Mouse (Mus musculus): Measurements from ENCODE around the gene Entpd1. TPM values are rescaled to one million over a fixed set of nuclear protein-coding genes. Genes with fewer than 3 reads are reported as not detected.

Gene Entpd1
- polyA plus RNA-seq, 1 experiment from 2014 or later, result 3.3 TPM

DNA sequence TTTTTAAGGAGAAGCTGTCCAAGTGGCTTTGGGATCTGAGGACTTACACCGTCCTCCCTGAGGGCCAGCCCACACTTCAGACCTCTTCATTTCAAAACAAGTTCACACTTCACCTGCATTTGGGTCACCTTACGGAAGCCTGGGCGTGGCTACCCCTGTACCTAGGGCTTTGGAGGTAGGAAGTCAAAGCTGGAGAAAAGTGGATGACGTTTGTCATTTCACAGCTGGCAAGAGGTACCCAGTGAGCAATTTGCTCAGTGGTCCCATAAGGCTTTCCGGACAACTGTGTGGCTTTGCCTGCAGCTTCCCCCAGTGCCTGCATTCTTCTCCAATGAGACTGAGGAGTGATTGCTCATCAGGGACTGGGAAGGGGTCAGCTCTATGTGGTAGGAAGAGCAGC, 46.8 kb downstream of the Entpd1 start:
- DNase-seq (ENCODE audit: low spot score), result no peak

DNA sequence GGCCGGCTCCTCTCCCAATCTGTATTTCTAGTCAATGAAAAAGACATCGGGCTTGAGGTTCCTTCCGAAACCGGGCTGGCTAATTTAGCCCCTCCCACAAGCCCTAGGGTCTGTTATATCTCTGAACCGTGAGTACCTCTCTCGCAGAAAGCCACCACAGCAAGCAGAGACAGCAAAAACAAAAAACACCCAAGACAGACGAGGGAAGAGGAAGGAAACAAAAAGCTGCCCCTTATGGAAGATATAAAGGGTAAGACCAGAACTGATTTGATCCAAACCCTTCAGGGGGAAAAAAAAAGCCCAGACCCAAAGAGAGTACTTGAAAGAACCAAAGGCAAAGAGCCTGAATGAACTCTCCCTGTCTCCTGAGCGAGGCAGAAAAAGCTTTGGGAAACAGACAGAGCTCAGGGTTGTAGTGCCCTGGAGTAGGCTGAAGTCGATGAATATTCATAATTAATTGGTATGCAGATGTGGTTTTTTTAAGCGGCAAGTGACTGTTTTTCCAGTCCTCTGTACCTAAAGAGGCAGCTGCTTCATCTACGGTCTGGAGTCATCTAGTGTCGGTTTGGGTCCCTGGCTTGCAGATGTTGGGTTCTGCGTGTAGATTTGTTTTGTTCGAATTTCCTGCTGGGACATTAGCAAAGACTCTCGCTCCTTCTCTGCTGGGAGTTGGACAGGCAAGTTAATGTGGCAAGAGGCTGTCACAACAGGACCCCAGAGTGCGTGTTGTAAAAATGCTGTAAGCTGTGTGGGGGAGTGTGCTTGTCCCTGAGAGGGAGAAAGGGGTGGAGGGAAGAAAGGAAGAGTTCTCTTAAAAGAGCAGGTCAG, 47.7 kb downstream of the Entpd1 start:
- Histone ChIP-seq H3K4me1 (peaks cover 22% of the 10 kb centered on the region), H3K36me3 (replicated peaks) (no peaks in the 10 kb centered on the region), H3K4me3 (peak overlapping the region; percentile 54), H3K27ac (replicated peaks) (peak overlapping the region; percentile 75), H3K27me3 (replicated peaks; ENCODE audit: low read depth, poor library complexity, severe bottlenecking) (peaks cover 19% of the 10 kb centered on the region), H3K9me3 (no peaks in the 10 kb centered on the region)
- 2% methylated on average over 16 of the region's 16 CpGs for WGBS
- peak; percentile 43 for DNase-seq (ENCODE audit: low spot score)

More for the DNA sequence above, 46.8 kb downstream of the Entpd1 start:
- Histone ChIP-seq H3K4me1 (peaks cover 22% of the 10 kb centered on the region), H3K4me3 (no peak overlapping the region), H3K9me3 (no peaks in the 10 kb centered on the region), H3K27ac (replicated peaks) (no peak overlapping the region), H3K36me3 (replicated peaks) (no peaks in the 10 kb centered on the region), H3K27me3 (replicated peaks; ENCODE audit: low read depth, poor library complexity, severe bottlenecking) (peaks cover 19% of the 10 kb centered on the region)
- WGBS, result 46% methylated on average over 5 of the region's 5 CpGs

- H3K9me3 ChIP-seq, result no peaks in the 10 kb centered on the region
- peak overlapping the region; percentile 75 for H3K27ac ChIP-seq (replicated peaks)
- no peaks in the 10 kb centered on the region for H3K36me3 ChIP-seq (replicated peaks)
- H3K4me3 ChIP-seq, result peak overlapping the region; percentile 54
- DNase-seq (ENCODE audit: low spot score), result no peak
- peaks cover 22% of the 10 kb centered on the region for H3K4me1 ChIP-seq
- H3K27me3 ChIP-seq (replicated peaks; ENCODE audit: low read depth, poor library complexity, severe bottlenecking), result peaks cover 19% of the 10 kb centered on the region
- 17% methylated on average over 9 of the region's 9 CpGs for WGBS
Measured at GRCm38 (mm10) chr19:40660510-40660909, 48.3 kb downstream of the Entpd1 start.

DNA sequence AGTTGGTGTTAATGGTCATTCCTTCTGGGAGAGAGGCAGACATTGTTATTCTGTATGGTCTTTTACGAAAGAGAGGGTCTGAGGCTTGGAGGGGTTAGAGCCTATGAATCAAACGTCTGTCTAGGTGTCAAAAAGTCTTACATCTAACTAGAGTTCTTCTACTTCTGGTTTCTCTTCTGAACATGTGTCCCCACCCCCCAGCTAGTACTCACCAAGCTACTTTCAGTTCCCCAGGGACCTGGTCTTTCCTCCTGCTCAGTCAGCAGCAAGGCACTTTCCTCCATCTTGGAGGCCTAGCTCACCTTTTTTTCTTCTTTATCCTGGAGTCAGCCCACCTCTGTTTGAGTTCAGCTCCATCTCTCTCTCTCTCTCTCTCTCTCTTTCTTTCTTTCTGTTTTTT, 48.9 kb downstream of the Entpd1 start:
- 81% methylated on average over 2 of the region's 2 CpGs for WGBS
- Histone ChIP-seq H3K4me1 (peaks cover 22% of the 10 kb centered on the region), H3K27me3 (replicated peaks; ENCODE audit: low read depth, poor library complexity, severe bottlenecking) (peaks cover 19% of the 10 kb centered on the region), H3K9me3 (no peaks in the 10 kb centered on the region), H3K36me3 (replicated peaks) (no peaks in the 10 kb centered on the region), H3K27ac (replicated peaks) (peak overlapping the region; percentile 75; the same call in 1 of the 2 replicates), H3K4me3 (no peak overlapping the region)
- no peak for DNase-seq (ENCODE audit: low spot score)

GRCm38 (mm10) chr19:40661874-40662273, 49.7 kb downstream of the Entpd1 start:
- WGBS, result 89% methylated on average over 6 of the region's 6 CpGs
- H3K9me3 ChIP-seq, result no peaks in the 10 kb centered on the region
- H3K4me3 ChIP-seq, result no peak overlapping the region
- DNase-seq (ENCODE audit: low spot score), result no peak
- peaks cover 19% of the 10 kb centered on the region for H3K27me3 ChIP-seq (replicated peaks; ENCODE audit: low read depth, poor library complexity, severe bottlenecking)
- no peak overlapping the region for H3K27ac ChIP-seq (replicated peaks)
- H3K36me3 ChIP-seq (replicated peaks), result no peaks in the 10 kb centered on the region
- peaks cover 22% of the 10 kb centered on the region for H3K4me1 ChIP-seq

DNA sequence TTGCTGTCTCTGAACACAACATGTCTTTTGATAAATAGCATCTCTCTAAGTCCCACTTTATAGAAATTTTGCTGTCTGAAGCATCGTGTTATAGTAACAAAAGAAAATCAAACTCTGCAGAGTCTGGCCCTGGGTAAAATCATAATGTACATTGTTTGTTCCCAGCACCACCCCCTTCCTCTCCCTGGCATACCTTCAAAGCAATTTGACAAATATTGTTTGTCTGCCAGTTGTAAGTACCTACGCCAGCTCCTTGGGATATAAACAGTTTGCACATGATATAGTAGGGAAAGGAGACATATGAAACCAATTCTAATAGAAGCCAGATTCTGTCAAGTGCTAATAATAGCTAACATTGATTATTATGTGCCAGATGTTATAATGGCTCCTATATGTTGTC, 50.6 kb downstream of the Entpd1 start:
- Histone ChIP-seq H3K36me3 (replicated peaks) (no peaks in the 10 kb centered on the region), H3K4me3 (no peak overlapping the region), H3K4me1 (peaks cover 22% of the 10 kb centered on the region), H3K27ac (replicated peaks) (no peak overlapping the region), H3K9me3 (no peaks in the 10 kb centered on the region), H3K27me3 (replicated peaks; ENCODE audit: low read depth, poor library complexity, severe bottlenecking) (peaks cover 19% of the 10 kb centered on the region)
- 81% methylated on average over 2 of the region's 2 CpGs for WGBS
- no peak for DNase-seq (ENCODE audit: low spot score)

- no peaks in the 10 kb centered on the region for H3K36me3 ChIP-seq (replicated peaks)
- H3K9me3 ChIP-seq, result no peaks in the 10 kb centered on the region
- DNase-seq (ENCODE audit: low spot score), result no peak
- peaks cover 1% of the 10 kb centered on the region; the same call in 1 of the 2 replicates for H3K4me1 ChIP-seq
- peaks cover 7% of the 10 kb centered on the region for H3K27me3 ChIP-seq (replicated peaks; ENCODE audit: low read depth, poor library complexity, severe bottlenecking)
- 90% methylated on average over 7 of the region's 7 CpGs for WGBS
- H3K4me3 ChIP-seq, result no peak overlapping the region
- no peak overlapping the region for H3K27ac ChIP-seq (replicated peaks)
Measured at GRCm38 (mm10) chr19:40665778-40666177, 53.6 kb downstream of the Entpd1 start.

DNA sequence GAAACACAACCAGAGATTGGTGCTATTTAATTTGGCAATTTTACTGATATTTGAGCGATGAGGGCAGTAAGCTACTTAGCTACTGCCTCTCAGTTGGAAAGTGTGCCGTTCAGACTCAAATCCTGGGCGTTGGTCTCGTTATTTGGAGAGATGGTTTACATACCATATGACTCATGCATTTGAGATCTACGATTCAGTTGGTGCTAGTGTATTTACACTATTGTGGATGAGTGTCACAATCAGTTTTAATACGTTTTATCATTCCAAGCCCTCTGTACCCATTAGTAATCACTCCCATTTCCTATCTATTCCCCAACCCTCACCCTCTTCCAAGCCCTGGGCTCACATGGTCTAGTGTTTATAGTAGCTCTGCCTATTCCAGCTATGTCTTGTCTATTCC, 54.9 kb downstream of the Entpd1 start:
- H3K27ac ChIP-seq (replicated peaks), result no peak overlapping the region
- no peaks in the 10 kb centered on the region for H3K27me3 ChIP-seq (replicated peaks; ENCODE audit: low read depth, poor library complexity, severe bottlenecking)
- WGBS, result 91% methylated on average over 6 of the region's 6 CpGs
- H3K36me3 ChIP-seq (replicated peaks), result no peaks in the 10 kb centered on the region
- no peaks in the 10 kb centered on the region for H3K9me3 ChIP-seq
- H3K4me1 ChIP-seq, result no peaks in the 10 kb centered on the region; the same call in 1 of the 2 replicates
- no peak for DNase-seq (ENCODE audit: low spot score)
- no peak overlapping the region for H3K4me3 ChIP-seq

DNA sequence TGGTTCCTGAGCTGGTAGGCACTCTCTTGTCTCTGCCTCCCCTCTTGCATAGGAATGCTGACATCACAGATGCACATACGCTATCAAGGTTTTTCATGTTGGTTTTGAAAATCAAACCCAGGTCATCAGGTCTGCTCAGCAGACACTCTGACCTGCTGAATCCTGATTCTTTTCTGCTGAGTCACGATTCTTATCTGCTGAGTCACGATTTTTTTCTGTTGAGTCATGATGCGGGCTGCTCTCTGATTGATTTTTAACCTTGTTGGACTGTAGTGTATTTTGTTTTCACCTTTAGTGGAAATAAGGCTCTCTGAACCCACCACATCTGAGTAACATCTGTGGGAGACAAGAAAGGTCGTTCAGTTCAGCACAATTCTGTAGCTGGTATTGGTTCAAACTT, 63.2 kb downstream of the Entpd1 start:
- no peaks in the 10 kb centered on the region for H3K27me3 ChIP-seq (replicated peaks; ENCODE audit: low read depth, poor library complexity, severe bottlenecking)
- H3K4me1 ChIP-seq, result peaks cover 4% of the 10 kb centered on the region
- H3K36me3 ChIP-seq (replicated peaks), result no peaks in the 10 kb centered on the region
- 85% methylated on average over 5 of the region's 5 CpGs for WGBS
- H3K4me3 ChIP-seq, result no peak overlapping the region
- H3K27ac ChIP-seq (replicated peaks), result no peak overlapping the region
- DNase-seq (ENCODE audit: low spot score), result no peak
- H3K9me3 ChIP-seq, result no peaks in the 10 kb centered on the region

DNA sequence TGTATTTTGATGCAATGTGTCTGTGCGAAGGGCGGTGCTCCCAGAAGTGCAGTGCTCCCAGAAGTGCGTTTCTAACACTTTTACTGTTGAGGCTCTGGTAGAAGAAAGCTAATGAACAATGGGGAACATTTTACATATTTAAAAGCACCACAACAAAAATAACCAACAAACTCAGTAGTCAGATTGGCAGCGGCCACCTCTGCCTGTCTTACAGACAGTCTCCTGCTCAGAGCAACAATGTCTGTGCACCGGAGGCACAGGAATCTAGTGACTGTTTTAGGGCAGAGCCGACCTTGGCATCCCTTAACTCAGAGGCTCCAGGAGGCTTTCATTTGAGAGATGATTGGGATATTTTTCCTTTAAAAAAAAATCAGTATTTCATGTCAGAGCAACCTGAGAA, 65.9 kb downstream of the Entpd1 start:
- peaks cover 4% of the 10 kb centered on the region for H3K4me1 ChIP-seq
- H3K4me3 ChIP-seq, result no peak overlapping the region
- no peaks in the 10 kb centered on the region for H3K36me3 ChIP-seq (replicated peaks)
- DNase-seq (ENCODE audit: low spot score), result no peak
- H3K27ac ChIP-seq (replicated peaks), result no peak overlapping the region
- WGBS, result 88% methylated on average over 6 of the region's 6 CpGs
- H3K27me3 ChIP-seq (replicated peaks; ENCODE audit: low read depth, poor library complexity, severe bottlenecking), result no peaks in the 10 kb centered on the region
- H3K9me3 ChIP-seq, result no peaks in the 10 kb centered on the region

DNA sequence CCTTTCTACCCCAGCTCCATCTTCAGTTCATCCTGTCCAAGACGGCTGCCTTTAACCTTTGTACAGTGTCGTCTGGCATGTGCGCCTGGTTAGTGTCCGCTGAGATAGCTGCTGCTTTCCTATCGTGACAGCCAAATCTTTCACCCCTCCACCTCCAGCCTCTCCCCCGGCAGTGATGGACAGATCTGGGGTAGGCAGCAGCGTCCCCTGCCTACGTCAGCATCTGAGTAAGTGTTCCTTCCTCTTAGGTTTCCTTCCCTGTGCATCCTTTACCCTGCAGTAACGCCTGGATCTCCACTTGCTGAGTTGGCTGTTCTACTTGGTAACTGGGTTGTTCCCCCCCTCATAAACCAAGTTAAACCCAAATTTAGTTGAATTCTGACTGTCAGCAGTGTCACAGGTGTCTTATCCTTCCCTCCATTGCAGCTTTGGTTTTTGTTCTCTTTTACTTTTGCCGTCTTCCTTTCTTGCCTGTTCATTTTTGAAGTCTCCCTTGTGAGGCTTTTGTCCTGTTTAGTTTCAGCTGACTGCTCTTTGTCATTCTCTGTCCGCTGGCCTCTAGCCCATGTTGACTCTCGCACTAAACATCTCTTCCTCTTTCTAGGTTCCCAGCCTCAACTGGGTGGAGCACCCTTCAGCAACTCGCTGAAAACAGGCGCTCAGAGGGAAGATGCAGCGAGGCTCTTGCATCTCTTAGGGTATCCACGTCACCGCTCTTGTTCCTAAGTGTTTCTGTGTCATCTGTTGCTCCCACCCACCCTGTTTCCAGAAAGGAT, 66.6 kb downstream of the Entpd1 start:
- Histone ChIP-seq H3K27ac (replicated peaks) (no peak overlapping the region), H3K27me3 (replicated peaks; ENCODE audit: low read depth, poor library complexity, severe bottlenecking) (no peaks in the 10 kb centered on the region), H3K4me1 (peaks cover 4% of the 10 kb centered on the region), H3K4me3 (no peak overlapping the region), H3K9me3 (no peaks in the 10 kb centered on the region), H3K36me3 (replicated peaks) (no peaks in the 10 kb centered on the region)
- WGBS, result 68% methylated on average over 17 of the region's 17 CpGs
- DNase-seq (ENCODE audit: low spot score), result peak; percentile 27

DNA sequence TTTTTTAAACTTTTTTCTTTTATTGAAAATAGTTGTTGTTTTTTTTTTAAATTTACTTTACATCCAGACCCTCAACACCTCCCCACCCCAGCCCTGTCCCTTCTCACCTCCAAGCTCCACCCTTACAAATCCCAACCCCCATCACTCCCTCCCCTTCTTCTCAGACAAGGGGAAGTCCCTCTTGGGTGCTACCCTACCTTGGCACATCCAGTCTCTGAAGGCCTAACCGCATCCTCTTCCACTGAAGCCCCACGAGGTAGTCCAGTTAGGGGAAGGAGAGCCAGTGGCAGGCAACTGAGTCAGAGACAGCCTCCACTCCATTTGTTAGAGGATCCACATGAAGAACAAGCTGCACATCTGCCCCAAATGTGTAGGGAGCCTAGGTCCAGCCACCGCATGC, 67.5 kb downstream of the Entpd1 start:
- 95% methylated on average over 3 of the region's 3 CpGs for WGBS

GRCm38 (mm10) chr19:40684124-40684523, 72.0 kb downstream of the Entpd1 start:
- Histone ChIP-seq H3K27me3 (replicated peaks; ENCODE audit: low read depth, poor library complexity, severe bottlenecking) (no peaks in the 10 kb centered on the region), H3K4me1 (no peaks in the 10 kb centered on the region), H3K27ac (replicated peaks) (no peak overlapping the region), H3K36me3 (replicated peaks) (no peaks in the 10 kb centered on the region), H3K4me3 (no peak overlapping the region), H3K9me3 (no peaks in the 10 kb centered on the region)
- no peak for DNase-seq (ENCODE audit: low spot score)
- WGBS, result 93% methylated on average over 1 of the region's 1 CpGs

More for the DNA sequence above, 67.5 kb downstream of the Entpd1 start:
- Histone ChIP-seq H3K9me3 (no peaks in the 10 kb centered on the region), H3K4me1 (peaks cover 4% of the 10 kb centered on the region), H3K27ac (replicated peaks) (no peak overlapping the region), H3K4me3 (no peak overlapping the region), H3K27me3 (replicated peaks; ENCODE audit: low read depth, poor library complexity, severe bottlenecking) (no peaks in the 10 kb centered on the region), H3K36me3 (replicated peaks) (no peaks in the 10 kb centered on the region)
- no peak for DNase-seq (ENCODE audit: low spot score)

Measured in embryonic facial prominence, embryonic 10.5 days (tissue).